Mouse (Mus musculus) midbrain, embryonic 15.5 days (tissue): ENCODE data around the gene Cited1. TPM values are rescaled to one million over a fixed set of nuclear protein-coding genes. Genes with fewer than 3 reads are reported as not detected.
"Not testable (repeated sequence)": the region's sequence is repeated elsewhere in the genome, so short reads cannot be mapped to it uniquely, and the experiment has no call there.

Experiments
- ATAC-seq: fragments of 200-750 bp; cut with Nextera tagmentation; replicated peaks from 2 replicates; pipeline ENCODE4 v1.8.0; 2017; ENCODE audit warnings: moderate TSS enrichment
- H3K27ac ChIP-seq: fragments of 300-500 bp; sonication (generic); 2 replicates; pipeline ENCODE4 v1.5.1; 2015; ENCODE audit warnings: mild to moderate bottlenecking, inconsistent platforms
- H3K27me3 ChIP-seq: fragments of 300-500 bp; sonication (generic); replicated peaks from 2 replicates; pipeline ENCODE4 v1.6.1; 2015; ENCODE audit warnings: inconsistent platforms
- H3K36me3 ChIP-seq: fragments of 300-500 bp; sonication (generic); replicated peaks from 2 replicates; pipeline ENCODE4 v1.6.1; 2015; ENCODE audit warnings: inconsistent platforms
- H3K4me1 ChIP-seq: fragments of 300-500 bp; sonication (generic); 2 replicates; pipeline ENCODE4 v1.6.1; 2015; ENCODE audit warnings: inconsistent platforms
- H3K4me2 ChIP-seq: fragments of 300-500 bp; sonication (generic); 2 replicates; pipeline ENCODE4 v1.6.1; 2015; ENCODE audit warnings: inconsistent platforms, mild to moderate bottlenecking, moderate library complexity
- H3K4me3 ChIP-seq: fragments of 300-500 bp; sonication (generic); 2 replicates; pipeline ENCODE4 v1.5.1; 2015; ENCODE audit warnings: mild to moderate bottlenecking, inconsistent platforms
- H3K9ac ChIP-seq: fragments of 300-500 bp; sonication (generic); 2 replicates; pipeline ENCODE4 v1.6.1; 2015; ENCODE audit warnings: mild to moderate bottlenecking, inconsistent platforms
- H3K9me3 ChIP-seq: fragments of 300-500 bp; sonication (generic); 2 replicates; pipeline ENCODE4 v1.6.1; 2016; ENCODE audit warnings: inconsistent platforms
- WGBS: fragments of 180-500 bp; shearing (Covaris S2); methylation state at CpG from one replicate; pipeline ENCODE4 v1.1.7; 2015; ENCODE audit warnings: mixed read lengths; 5-methylcytosine and 5-hydroxymethylcytosine counted together
- polyA plus RNA-seq: library from polyadenylated mRNA; unstranded; fragments of >200 nt; fragmentation: Nextera tagmentation; extraction: Ambion mirVana; gene quantifications from 2 replicates; pipeline ENCODE4 v1.2.1, GENCODE M21; 2015

The Cited1 gene
- polyA plus RNA-seq, result 10.8 and 11.7 TPM in 2 replicates

DNA sequence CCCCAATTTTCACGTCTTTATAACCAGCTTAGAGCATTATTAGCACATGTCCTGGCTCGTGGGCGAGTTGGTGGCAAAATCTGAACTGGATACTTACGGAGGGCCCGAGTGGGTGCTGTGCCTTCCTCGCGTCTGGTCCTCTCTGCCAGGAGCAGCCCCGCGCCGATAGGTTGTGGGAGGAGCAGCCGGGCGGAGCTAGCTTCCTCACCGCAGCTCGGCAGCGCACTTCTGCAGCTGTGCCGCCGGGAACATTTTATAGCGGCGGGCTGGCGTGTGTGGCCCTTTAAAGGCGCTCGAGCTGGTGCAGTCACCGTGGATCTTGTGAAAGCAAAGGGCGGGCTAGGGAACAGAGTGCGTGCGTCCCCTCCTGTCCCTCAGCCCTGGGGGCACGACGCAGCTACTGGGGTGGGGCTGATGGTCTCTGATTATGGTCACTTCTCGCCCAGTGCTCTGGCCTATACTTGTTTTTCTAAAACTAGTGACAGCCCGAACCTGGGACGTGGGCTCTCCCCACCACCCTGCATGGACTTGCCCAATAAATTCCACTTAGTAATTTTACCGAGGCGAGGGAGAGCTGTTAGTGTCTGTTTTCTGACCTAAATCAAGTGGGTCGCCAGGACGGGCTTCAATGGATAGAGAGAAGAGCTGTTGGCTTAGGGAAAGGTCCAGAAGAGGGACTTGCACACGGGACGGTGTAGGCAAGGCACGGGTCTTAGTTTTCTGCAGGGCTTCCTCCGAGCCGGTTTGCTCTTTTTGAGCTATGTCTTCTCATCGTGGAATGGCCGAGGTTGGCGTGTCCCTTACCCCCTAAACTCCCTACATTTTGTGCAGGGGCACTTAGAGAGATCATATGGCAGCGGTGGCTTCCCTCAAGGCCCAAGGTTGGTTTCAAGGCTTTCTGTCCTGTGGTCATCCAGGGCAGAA lies at the start of gene Cited1:
Gene Cited1 (minus strand): TSS at position 245 of the 924 bp plus-strand sequence.
- H3K9ac ChIP-seq, result peak within 1 kb of the TSS; percentile 38
- no peaks in the 10 kb centered on the region for H3K9me3 ChIP-seq
- peaks cover 39% of the 10 kb centered on the region for H3K27me3 ChIP-seq
- peak within 1 kb of the TSS; percentile 71 for H3K27ac ChIP-seq
- 24% methylated on average over 44 of the region's 44 CpGs for WGBS
- H3K4me3 ChIP-seq, result peak within 1 kb of the TSS; percentile 56
- peak; percentile 96 for ATAC-seq
- H3K4me2 ChIP-seq, result peak within 1 kb of the TSS; percentile 93
- H3K4me1 ChIP-seq, result peaks cover 16% of the 10 kb centered on the region
- no peaks in the 10 kb centered on the region for H3K36me3 ChIP-seq

DNA sequence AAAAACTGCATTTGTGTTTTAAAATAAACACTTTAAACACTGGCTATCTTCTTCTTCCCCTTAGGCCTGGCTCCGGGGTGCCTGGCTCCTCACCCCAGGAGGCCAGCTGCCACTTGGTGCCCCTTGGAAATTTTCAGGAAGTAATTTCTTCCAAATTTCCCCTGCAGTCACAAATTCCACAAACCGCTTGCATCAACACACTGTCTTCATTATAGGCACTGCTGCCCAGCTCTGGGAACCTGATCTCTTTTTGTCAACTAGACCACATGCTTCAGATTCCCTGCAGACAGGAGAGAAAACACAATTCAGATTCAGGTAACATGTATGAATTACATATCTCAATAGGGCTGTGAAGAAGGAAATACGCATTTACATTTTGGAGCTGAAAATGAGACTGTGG lies 32.9 kb upstream of the Cited1 start:
- H3K4me1 ChIP-seq, result no peaks in the 10 kb centered on the region
- ATAC-seq, result no peak
- WGBS, result 79% methylated on average over 3 of the region's 3 CpGs
- H3K4me3 ChIP-seq, result no peak overlapping the region
- H3K27ac ChIP-seq, result no peak overlapping the region
- no peak overlapping the region for H3K4me2 ChIP-seq
- H3K27me3 ChIP-seq, result peaks cover 11% of the 10 kb centered on the region
- H3K9ac ChIP-seq, result no peak overlapping the region
- H3K9me3 ChIP-seq, result no peaks in the 10 kb centered on the region
- no peaks in the 10 kb centered on the region for H3K36me3 ChIP-seq

- Histone ChIP-seq H3K9ac (no peak overlapping the region), H3K27me3 (peaks cover 3% of the 10 kb centered on the region), H3K4me2 (no peak overlapping the region), H3K36me3 (no peaks in the 10 kb centered on the region), H3K4me3 (no peak overlapping the region), H3K27ac (no peak overlapping the region), H3K4me1 (no peaks in the 10 kb centered on the region), H3K9me3 (no peaks in the 10 kb centered on the region)
- whole genome bisulfite sequencing, result 83% methylated on average over 14 of the region's 14 CpGs
- ATAC-seq, result no peak
Measured at GRCm38 (mm10) chrX:102262620-102263345, 10.8 kb upstream of the Cited1 start.

DNA sequence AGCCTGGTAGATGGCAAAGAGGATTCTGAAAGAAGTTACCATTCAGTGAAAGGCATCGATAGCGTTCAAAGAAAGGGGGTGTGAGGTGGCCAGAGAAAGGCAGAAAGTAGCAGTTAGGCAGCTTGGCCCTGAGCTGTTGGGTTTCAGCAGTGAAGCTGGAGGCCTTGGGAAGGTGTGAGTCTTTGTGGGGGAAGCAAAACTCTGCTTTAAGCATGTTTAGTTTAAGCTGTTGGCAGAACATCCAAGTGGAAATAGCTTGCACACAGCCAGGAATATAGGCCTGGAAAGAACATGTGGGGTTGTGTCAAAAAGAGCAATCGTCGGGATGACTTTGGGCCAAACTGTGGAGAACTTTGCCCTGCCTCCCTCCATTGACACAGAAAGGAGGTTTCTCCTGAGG lies 7.8 kb upstream of the Cited1 start:
- WGBS, result 91% methylated on average over 4 of the region's 4 CpGs
- H3K4me2 ChIP-seq, result no peak overlapping the region
- H3K4me1 ChIP-seq, result no peaks in the 10 kb centered on the region
- no peaks in the 10 kb centered on the region for H3K9me3 ChIP-seq
- no peak for ATAC-seq
- peaks cover 3% of the 10 kb centered on the region for H3K27me3 ChIP-seq
- no peaks in the 10 kb centered on the region for H3K36me3 ChIP-seq
- no peak overlapping the region for H3K4me3 ChIP-seq
- no peak overlapping the region for H3K9ac ChIP-seq
- H3K27ac ChIP-seq, result no peak overlapping the region

GRCm38 (mm10) chrX:102253892-102254291 lies 1.9 kb upstream of the Cited1 start:
- no peaks in the 10 kb centered on the region for H3K36me3 ChIP-seq
- peaks cover 16% of the 10 kb centered on the region for H3K4me1 ChIP-seq
- peaks cover 22% of the 10 kb centered on the region for H3K27me3 ChIP-seq
- no peaks in the 10 kb centered on the region for H3K9me3 ChIP-seq
- WGBS, result 22% methylated on average over 7 of the region's 7 CpGs
- H3K27ac ChIP-seq, result no peak overlapping the region
- peak overlapping the region; percentile 93 for H3K4me2 ChIP-seq
- peak overlapping the region; percentile 35 for H3K4me3 ChIP-seq
- no peak overlapping the region for H3K9ac ChIP-seq
- no peak for ATAC-seq

DNA sequence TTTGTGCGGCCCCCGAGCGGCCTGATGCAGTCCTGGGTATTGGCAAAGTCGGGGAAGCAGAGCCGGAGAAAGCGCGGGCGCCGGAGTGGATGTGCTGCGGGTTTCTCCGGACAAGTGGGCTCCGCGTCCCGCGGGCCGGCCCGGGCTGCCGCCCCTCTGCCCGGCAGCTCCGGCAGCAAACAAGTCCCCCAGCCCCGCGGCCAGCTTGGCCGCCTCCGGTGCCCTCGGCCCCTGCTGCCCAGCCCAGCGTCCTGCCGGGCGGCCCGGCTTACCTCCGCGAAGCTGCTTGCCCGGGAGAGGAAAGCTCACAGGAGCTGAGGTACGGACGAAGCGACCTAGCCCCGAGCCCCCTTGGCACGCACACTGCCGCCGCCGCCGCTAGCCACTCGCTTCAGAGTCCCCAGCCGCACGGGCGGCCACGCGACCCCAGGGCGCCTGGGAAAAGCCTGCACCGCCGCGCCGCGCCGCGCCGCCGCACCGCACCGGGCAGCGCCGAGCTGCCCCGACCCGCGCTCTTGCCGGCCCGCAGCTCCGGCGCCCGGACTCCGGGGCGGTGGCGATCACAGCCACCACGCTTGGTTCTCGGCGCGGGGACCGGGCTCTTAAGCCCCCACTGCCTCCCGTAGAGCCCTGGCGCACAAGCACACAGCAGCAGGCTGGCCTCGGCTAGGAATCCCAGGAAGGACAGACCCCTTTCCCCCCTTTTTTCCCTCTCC lies 602 bp downstream of the Cited1 start:
- H3K9ac ChIP-seq, result peak overlapping the region; percentile 35
- H3K27me3 ChIP-seq, result peaks cover 43% of the 10 kb centered on the region
- H3K36me3 ChIP-seq, result no peaks in the 10 kb centered on the region
- H3K9me3 ChIP-seq, result no peaks in the 10 kb centered on the region
- whole genome bisulfite sequencing, result 23% methylated on average over 41 of the region's 80 CpGs
- H3K4me3 ChIP-seq, result peak overlapping the region; percentile 56
- H3K27ac ChIP-seq, result peak overlapping the region; percentile 71
- H3K4me1 ChIP-seq, result peaks cover 16% of the 10 kb centered on the region
- peak; percentile 77 for ATAC-seq
- H3K4me2 ChIP-seq, result peak overlapping the region; percentile 93

DNA sequence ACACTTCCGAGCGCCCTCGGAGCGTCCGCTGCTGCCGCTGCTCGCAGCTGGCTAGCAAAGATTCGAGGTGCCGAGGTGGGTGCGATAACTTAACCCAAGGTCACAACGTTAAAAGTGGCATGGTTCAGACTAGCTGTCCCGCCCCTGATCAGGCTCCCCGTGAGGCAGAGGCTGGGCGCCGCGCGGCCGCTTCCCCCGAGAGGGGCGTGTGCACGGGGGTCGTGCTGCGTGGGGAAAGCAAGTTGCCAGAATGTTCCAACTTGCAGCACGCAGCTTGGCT lies 1.1 kb downstream of the Cited1 start:
- Histone ChIP-seq H3K27ac (no peak overlapping the region), H3K9ac (peak overlapping the region; percentile 35; the same call in 1 of the 2 replicates)

DNA sequence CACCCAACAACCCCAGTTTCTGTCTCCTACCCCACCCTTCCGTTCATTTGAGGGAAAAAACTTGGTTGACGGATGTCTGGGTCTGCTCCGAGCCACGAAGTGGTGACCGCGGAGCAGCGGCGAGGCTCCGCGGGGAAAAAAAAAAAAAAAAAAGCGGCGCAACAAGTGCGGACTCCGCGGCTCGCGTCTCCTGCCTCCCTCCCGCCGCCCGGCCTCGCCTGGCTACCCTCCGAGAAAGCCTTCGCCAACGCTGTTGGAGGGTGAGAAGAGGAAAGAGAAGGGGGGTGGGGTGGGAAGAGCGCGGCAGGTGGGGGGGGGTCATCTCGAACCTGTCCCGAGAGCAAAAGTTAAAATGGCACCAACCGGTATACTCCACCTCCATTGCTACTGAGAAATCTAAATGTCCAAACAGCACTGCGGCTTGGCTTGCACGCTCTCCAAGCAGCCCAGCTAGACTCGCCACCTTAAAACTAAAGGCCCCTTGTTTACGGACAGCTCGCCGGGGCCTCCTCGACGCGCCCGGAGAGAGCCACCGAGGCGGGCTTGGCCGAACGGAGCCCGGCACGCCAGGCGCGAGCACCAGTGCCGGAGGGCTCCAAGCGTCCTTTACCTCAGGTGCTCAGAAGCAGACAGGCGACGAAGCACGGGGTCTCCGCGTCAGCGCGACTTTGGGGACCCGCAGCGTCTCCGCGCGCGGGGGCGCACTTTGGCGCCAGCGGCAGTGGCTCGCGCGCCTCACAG lies 1.7 kb downstream of the Cited1 start:
- peaks cover 43% of the 10 kb centered on the region for H3K27me3 ChIP-seq
- H3K9ac ChIP-seq, result no peak overlapping the region
- peak overlapping the region; percentile 93 for H3K4me2 ChIP-seq
- no peak overlapping the region for H3K27ac ChIP-seq
- 23% methylated on average over 52 of the region's 68 CpGs for WGBS
- H3K4me3 ChIP-seq, result peak overlapping the region; percentile 56
- peaks cover 16% of the 10 kb centered on the region for H3K4me1 ChIP-seq
- H3K9me3 ChIP-seq, result no peaks in the 10 kb centered on the region
- no peaks in the 10 kb centered on the region for H3K36me3 ChIP-seq
- ATAC-seq, result no peak

More for the DNA sequence above, 1.1 kb downstream of the Cited1 start:
- WGBS, result 33% methylated on average over 24 of the region's 24 CpGs
- H3K4me1 ChIP-seq, result peaks cover 16% of the 10 kb centered on the region
- no peaks in the 10 kb centered on the region for H3K36me3 ChIP-seq
- H3K4me3 ChIP-seq, result peak overlapping the region; percentile 56
- 0 out of 2 replicates have a peak, but pooled peaks have one; percentile 1 for ATAC-seq
- peak overlapping the region; percentile 93 for H3K4me2 ChIP-seq
- peaks cover 43% of the 10 kb centered on the region for H3K27me3 ChIP-seq
- no peaks in the 10 kb centered on the region for H3K9me3 ChIP-seq

GRCm38 (mm10) chrX:102244334-102244733 lies 7.6 kb downstream of the Cited1 start:
- WGBS, result 78% methylated on average over 2 of the region's 2 CpGs

GRCm38 (mm10) chrX:102219126-102219525 lies 32.9 kb downstream of the Cited1 start:
- Histone ChIP-seq H3K4me1 (no peaks in the 10 kb centered on the region), H3K36me3 (no peaks in the 10 kb centered on the region), H3K9me3 (no peaks in the 10 kb centered on the region), H3K4me3 (no peak overlapping the region), H3K9ac (no peak overlapping the region), H3K27ac (no peak overlapping the region), H3K27me3 (no peaks in the 10 kb centered on the region), H3K4me2 (no peak overlapping the region)
- no peak for ATAC-seq
- WGBS, result 24% methylated on average over 1 of the region's 1 CpGs

More at GRCm38 (mm10) chrX:102244334-102244733, 7.6 kb downstream of the Cited1 start:
- Histone ChIP-seq H3K36me3 (no peaks in the 10 kb centered on the region), H3K27me3 (peaks cover 25% of the 10 kb centered on the region), H3K4me3 (no peak overlapping the region), H3K4me1 (no peaks in the 10 kb centered on the region), H3K9ac (no peak overlapping the region), H3K27ac (no peak overlapping the region), H3K9me3 (no peaks in the 10 kb centered on the region), H3K4me2 (no peak overlapping the region)
- no peak for ATAC-seq

GRCm38 (mm10) chrX:102215356-102215755 lies 36.6 kb downstream of the Cited1 start:
- H3K4me1 ChIP-seq, ATAC-seq, H3K9ac ChIP-seq, H3K36me3 ChIP-seq, H3K4me2 ChIP-seq, H3K27ac ChIP-seq, H3K4me3 ChIP-seq, H3K9me3 ChIP-seq, H3K27me3 ChIP-seq: not testable (repeated sequence)
- WGBS, result 44% methylated on average over 9 of the region's 9 CpGs
